Mouse (Mus musculus): ENCODE measurements around the gene Mthfd1l.

GRCm38 (mm10) chr10:3978326-3978725 lies 5.4 kb downstream of the Mthfd1l start:
- TF ChIP-seq CTCF (IDR thresholded peaks at IDR 0.05; ENCODE audit: control insufficient read depth, insufficient read depth, low read length) (no peak), POLR2A (IDR thresholded peaks at IDR 0.05; ENCODE audit: borderline replicate concordance, control insufficient read depth, low read depth, low read length) (no peak)
